ENCODE assay signal across 11 mouse cellular contexts in the genomic region with DNA sequence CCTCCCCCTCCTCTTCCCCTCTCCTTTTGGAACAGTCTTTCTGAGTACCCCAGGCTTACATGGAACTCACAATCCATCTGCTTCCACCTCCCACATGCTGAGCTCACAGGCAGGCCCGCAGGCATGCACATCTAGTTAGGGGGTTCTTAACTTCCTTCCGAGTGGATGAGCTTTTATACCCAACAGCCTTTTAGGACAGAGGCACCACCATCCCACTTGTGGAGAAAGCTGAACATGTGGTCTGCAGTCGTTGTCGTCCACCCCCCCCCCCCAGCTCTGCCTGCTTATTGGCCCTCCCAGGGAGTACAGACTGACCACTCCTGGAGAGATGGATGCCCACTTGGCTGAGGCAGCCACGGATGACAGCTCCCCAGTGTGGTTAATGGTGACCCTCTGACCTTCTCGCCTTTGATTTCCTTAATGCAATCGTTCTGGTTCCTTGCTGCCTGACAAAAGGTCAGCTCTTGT.
A peak's percentile ranks its signal among the peaks of the same experiment; 100 is the strongest.
DNase-seq lines count a peak whose midpoint lies in the region; ATAC-seq and TF ChIP-seq lines count a peak whose summit lies in the region.
"Had no signal": no experiment of that assay in that cellular context is flagged by ENCODE, and none has a peak within 500 bp of the region (broad histone marks: within the 10 kb centered on the region; RNA-seq: fewer than 3 reads in every experiment).

No protein-coding gene starts in this region.

- H3K4me1 ChIP-seq in forebrain, embryonic 11.5 days (replicated peaks; ENCODE audit: control insufficient read depth, insufficient read depth, low read length) = no peaks in the 10 kb centered on the region
- H3K4me1 ChIP-seq in midbrain, embryonic 12.5 days = peaks cover 21% of the 10 kb centered on the region
- H3K4me1 ChIP-seq: liver, embryonic 15.5 days had no signal

- no peak overlapping the region for H3K27ac ChIP-seq in forebrain, embryonic 11.5 days (ENCODE audit: low read depth, low read length)
- H3K27ac ChIP-seq in midbrain, embryonic 12.5 days (replicated peaks) = no peak overlapping the region
- H3K27ac ChIP-seq: liver, embryonic 15.5 days had no signal

- peak; percentile 85 for ATAC-seq in forebrain, embryonic 11.5 days (replicated peaks; ENCODE audit: low FRiP score)
- ATAC-seq in midbrain, embryonic 12.5 days (ENCODE audit: low FRiP score, low read depth) = peak; percentile 71

- no peak overlapping the region for H3K9ac ChIP-seq in forebrain, embryonic 11.5 days (ENCODE audit: low read length)
- H3K9ac ChIP-seq in midbrain, embryonic 12.5 days (replicated peaks) = no peak overlapping the region
- H3K9ac ChIP-seq: liver, embryonic 15.5 days had no signal

- DNase-seq in gastrocnemius, postnatal 25 days = peak; percentile 45
- no peak for DNase-seq in gastrocnemius, postnatal 10 days
- peak; percentile 83 for DNase-seq in brain, embryonic 14.5 days (ENCODE audit: low read depth)
- peak; percentile 72 for DNase-seq in forebrain, embryonic 11.5 days (ENCODE audit: low spot score)
- peak; percentile 9 to 27 for DNase-seq in kidney, postnatal 36 days
- DNase-seq in T-cell, adult 2 months (ENCODE audit: low spot score) = no peak
- no peak for DNase-seq in urinary bladder, postnatal 14 days (ENCODE audit: low spot score)

- no peaks in the 10 kb centered on the region for H3K27me3 ChIP-seq in forebrain, embryonic 11.5 days (ENCODE audit: control insufficient read depth, insufficient read depth, low read length)
- H3K27me3 ChIP-seq in midbrain, embryonic 12.5 days = no peaks in the 10 kb centered on the region; the same call in none of the 2 replicates
- H3K27me3 ChIP-seq: CH12.LX; liver, embryonic 15.5 days had no signal

- H3K36me3 ChIP-seq in forebrain, embryonic 11.5 days (ENCODE audit: control insufficient read depth, insufficient read depth, low read length) = no peaks in the 10 kb centered on the region
- no peaks in the 10 kb centered on the region for H3K36me3 ChIP-seq in midbrain, embryonic 12.5 days
- H3K36me3 ChIP-seq: liver, embryonic 15.5 days had no signal

- WGBS in forebrain, embryonic 11.5 days = 4% methylated on average over 7 of the region's 7 CpGs
- under 1% methylated on average over 7 of the region's 7 CpGs for WGBS in midbrain, embryonic 12.5 days

- no peak for TF ChIP-seq CTCF in brain, embryonic 14.5 days (IDR thresholded peaks at IDR 0.05; ENCODE audit: borderline replicate concordance, extremely low read depth, insufficient read depth, insufficient read length)

- H3K9me3 ChIP-seq in forebrain, embryonic 11.5 days (ENCODE audit: control insufficient read depth, low read length) = no peaks in the 10 kb centered on the region
- no peaks in the 10 kb centered on the region for H3K9me3 ChIP-seq in midbrain, embryonic 12.5 days

- no peak overlapping the region for H3K4me2 ChIP-seq in forebrain, embryonic 11.5 days (ENCODE audit: low read depth, low read length, severe bottlenecking)
- no peak overlapping the region for H3K4me2 ChIP-seq in midbrain, embryonic 12.5 days (replicated peaks)
- H3K4me2 ChIP-seq: liver, embryonic 15.5 days had no signal

- H3K4me3 ChIP-seq in forebrain, embryonic 11.5 days (ENCODE audit: low read depth, low read length) = no peak overlapping the region
- H3K4me3 ChIP-seq in midbrain, embryonic 12.5 days = no peak overlapping the region
- H3K4me3 ChIP-seq: erythroblast, embryonic 14.5 days; liver, embryonic 15.5 days had no signal

- TF ChIP-seq POLR2A in brain, embryonic 14.5 days (IDR thresholded peaks at IDR 0.05; ENCODE audit: borderline replicate concordance, extremely low read depth, insufficient read depth, insufficient read length, poor library complexity, severe bottlenecking) = no peak

Comparison
In these comparisons a context has a peak if more than half of its experiments do, and no peak if none do; other contexts are left out.
1. DNase-seq: peak in gastrocnemius, postnatal 25 days (single experiment), brain, embryonic 14.5 days (single experiment), forebrain, embryonic 11.5 days (single experiment) and kidney, postnatal 36 days (2 of 2); none in gastrocnemius, postnatal 10 days (single experiment), T-cell, adult 2 months (single experiment) and urinary bladder, postnatal 14 days (single experiment).